Mouse (Mus musculus): Measurements from ENCODE around the gene Amtn. TPM values are rescaled to one million over a fixed set of nuclear protein-coding genes. Genes with fewer than 3 reads are reported as not detected.

Gene Amtn
- total and polyA plus RNA-seq, 3 experiments: 0.31 TPM; not detected in 2

DNA sequence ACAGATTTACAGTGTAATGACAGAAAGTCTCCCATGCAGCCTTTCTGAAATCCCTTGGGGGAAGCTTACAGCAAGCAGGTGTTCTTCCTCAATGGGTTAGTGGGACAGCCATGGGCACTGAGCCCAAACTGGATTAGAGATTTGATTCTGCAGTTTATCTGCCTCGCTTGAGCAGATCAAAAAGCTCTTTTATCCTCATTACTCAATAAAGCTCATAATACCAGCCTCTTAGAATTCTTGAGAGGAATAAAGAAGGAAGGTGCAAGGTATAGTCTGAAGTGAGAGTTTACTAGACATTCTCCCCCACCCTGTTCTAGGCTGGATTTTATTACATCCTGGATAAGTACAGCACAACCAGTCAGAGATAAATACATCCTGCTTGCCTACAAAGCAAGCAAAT lies 50.8 kb downstream of the Amtn start:
- H3K4me1 ChIP-seq (ENCODE audit: control insufficient read depth, insufficient read depth, low read length): no peaks in the 10 kb centered on the region
- H3K79me2 ChIP-seq (replicated peaks; ENCODE audit: control insufficient read depth, insufficient read depth, low read length): no peaks in the 10 kb centered on the region
- H3K27ac ChIP-seq: no peak overlapping the region
- no peak for DNase-seq
- no peak overlapping the region for H3K9ac ChIP-seq (ENCODE audit: low read depth, low read length)
- intact Hi-C loops (cut with DNase I): no loop called here
- WGBS: 51% methylated on average over 1 of the region's 1 CpGs
- H3K27me3 ChIP-seq (ENCODE audit: control insufficient read depth, insufficient read depth, low read length): no peaks in the 10 kb centered on the region
- H3K36me3 ChIP-seq (ENCODE audit: control insufficient read depth, insufficient read depth, low read length): no peaks in the 10 kb centered on the region
- H3K4me3 ChIP-seq: no peak overlapping the region
- no peak for TF ChIP-seq POLR2A (IDR thresholded peaks at IDR 0.05; ENCODE audit: insufficient read depth, low read depth, low read length)
- no peak for TF ChIP-seq CTCF (IDR thresholded peaks at IDR 0.05)
- no peak for TF ChIP-seq EP300 (IDR thresholded peaks at IDR 0.05; ENCODE audit: insufficient read depth, low read depth, low read length)

Other genes with a start within 250 kb of the Amtn start
- not detected for gene Gm11115, start 222.0 kb upstream of the Amtn start, total RNA-seq (2021)
- not detected in 2 replicates for gene Gm11115, start 222.0 kb upstream of the Amtn start, polyA plus RNA-seq (2012; rRNA removed)
- gene Gm7714, start 107.2 kb upstream of the Amtn start, total RNA-seq (2021): not detected
- gene Gm7714, start 107.2 kb upstream of the Amtn start, polyA plus RNA-seq (2012; rRNA removed): not detected in 2 replicates
- not detected for gene Prol1, start 58.8 kb upstream of the Amtn start, total RNA-seq (2021)
- not detected in 2 replicates for gene Prol1, start 58.8 kb upstream of the Amtn start, polyA plus RNA-seq (2012; rRNA removed)
- not detected for gene Ambn, start 79.9 kb downstream of the Amtn start, total RNA-seq (2021)
- not detected in 2 replicates for gene Ambn, start 79.9 kb downstream of the Amtn start, polyA plus RNA-seq (2012; rRNA removed)
- gene Enam, start 111.9 kb downstream of the Amtn start, total RNA-seq (2021): not detected
- gene Enam, start 111.9 kb downstream of the Amtn start, polyA plus RNA-seq (2012; rRNA removed): not detected in 2 replicates
- under 1 TPM; 0.36 to 0.39 TPM for gene Jchain, start 151.8 kb downstream of the Amtn start, total RNA-seq (2021)
- gene Jchain, start 151.8 kb downstream of the Amtn start, polyA plus RNA-seq (2012; rRNA removed): 3.1 and 3.9 TPM in 2 replicates
- gene Utp3, start 178.4 kb downstream of the Amtn start, total RNA-seq (2021): 10 to 100 TPM; 19.9 to 22.7 TPM
- 6.9 and 8.8 TPM in 2 replicates for gene Utp3, start 178.4 kb downstream of the Amtn start, polyA plus RNA-seq (2012; rRNA removed)
- gene Rufy3, start 188.9 kb downstream of the Amtn start, total RNA-seq (2021): 10 to 100 TPM; 11.6 to 13.3 TPM
- 4.7 and 7.2 TPM in 2 replicates for gene Rufy3, start 188.9 kb downstream of the Amtn start, polyA plus RNA-seq (2012; rRNA removed)